Mouse (Mus musculus): Measurements from ENCODE around the gene Fbxl21. TPM values are rescaled to one million over a fixed set of nuclear protein-coding genes. Genes with fewer than 3 reads are reported as not detected.

Gene Fbxl21
- total RNA-seq, 2 experiments from 2014 or later: 1.0 to 1.1 TPM

GRCm38 (mm10) chr13:56529685-56530084 lies 7.4 kb downstream of the Fbxl21 start:
- intact Hi-C loops (cut with DNase I): no loop called here
- DNase-seq: no peak

GRCm38 (mm10) chr13:56534931-56535330 lies 12.7 kb downstream of the Fbxl21 start:
- no peak for DNase-seq
- intact Hi-C loops (cut with DNase I): no loop called here

- intact Hi-C loops (cut with DNase I): no loop called here
These were observed 13.3 kb downstream of the Fbxl21 start for GRCm38 (mm10) chr13:56535570-56535969.

GRCm38 (mm10) chr13:56537026-56537425 lies 14.8 kb downstream of the Fbxl21 start:
- intact Hi-C loops (cut with DNase I): no loop called here
- no peak for DNase-seq

More at GRCm38 (mm10) chr13:56535570-56535969, 13.3 kb downstream of the Fbxl21 start:
- no peak for DNase-seq

- intact Hi-C loops (cut with DNase I): no loop called here
- peak in 1 of 2 experiments; percentile 47 for DNase-seq
These were observed 17.6 kb downstream of the Fbxl21 start for GRCm38 (mm10) chr13:56539846-56540245.

GRCm38 (mm10) chr13:56543805-56544204 lies 21.5 kb downstream of the Fbxl21 start:
- intact Hi-C loops (cut with DNase I): no loop called here
- no peak for DNase-seq

- no peak for DNase-seq
- intact Hi-C loops (cut with DNase I): no loop called here
These were observed 22.7 kb downstream of the Fbxl21 start for GRCm38 (mm10) chr13:56544956-56545355.

GRCm38 (mm10) chr13:56548401-56548800 lies 26.1 kb downstream of the Fbxl21 start, which contains the start of gene Lect2:
Lect2 (minus strand) TSS chr13:56548502.
- intact Hi-C loops (cut with DNase I): no loop called here
- no peak for DNase-seq

- DNase-seq: peak; percentile 65 to 75
- intact Hi-C loops (cut with DNase I): no loop called here
These were observed 27.1 kb downstream of the Fbxl21 start for GRCm38 (mm10) chr13:56549364-56549763.

GRCm38 (mm10) chr13:56550574-56550973 lies 28.3 kb downstream of the Fbxl21 start:
- DNase-seq: peak; percentile 59 to 68
- intact Hi-C loops (cut with DNase I): loop anchor here (10.0 kb wide), 1 partner anchor 714 kb away; no protein-coding TSS in a partner anchor

- no peak for DNase-seq
- intact Hi-C loops (cut with DNase I): loop anchor here (10.0 kb wide), 1 partner anchor 713 kb away; no protein-coding TSS in a partner anchor
These were observed 29.4 kb downstream of the Fbxl21 start for GRCm38 (mm10) chr13:56551661-56552060.

- intact Hi-C loops (cut with DNase I): loop anchor here (2.0 to 10.0 kb wide), 3 partner anchors 79 to 711 kb away; no protein-coding TSS in a partner anchor
- DNase-seq: no peak
These were observed 31.7 kb downstream of the Fbxl21 start for GRCm38 (mm10) chr13:56553923-56554322.

- intact Hi-C loops (cut with DNase I): loop anchor here (2.0 to 10.0 kb wide), 3 partner anchors 80 to 710 kb away; no protein-coding TSS in a partner anchor
These were observed 32.1 kb downstream of the Fbxl21 start for GRCm38 (mm10) chr13:56554409-56554808.

GRCm38 (mm10) chr13:56555957-56556356 lies 33.7 kb downstream of the Fbxl21 start:
- intact Hi-C loops (cut with DNase I): loop anchor here (1.0 to 10.0 kb wide), 6 partner anchors 81 to 709 kb away; no protein-coding TSS in a partner anchor
- peak; percentile 57 to 69 for DNase-seq

More at GRCm38 (mm10) chr13:56554409-56554808, 32.1 kb downstream of the Fbxl21 start:
- no peak for DNase-seq

- intact Hi-C loops (cut with DNase I): loop anchor here (1.0 to 10.0 kb wide), 4 partner anchors 85 to 708 kb away; no protein-coding TSS in a partner anchor
- no peak for DNase-seq
These were observed 34.4 kb downstream of the Fbxl21 start for GRCm38 (mm10) chr13:56556701-56557100.

- DNase-seq: no peak
- intact Hi-C loops (cut with DNase I): loop anchor here (10.0 kb wide), 1 partner anchor 706 kb away; no protein-coding TSS in a partner anchor
These were observed 36.5 kb downstream of the Fbxl21 start for GRCm38 (mm10) chr13:56558811-56559210.

- no peak for DNase-seq
- intact Hi-C loops (cut with DNase I): loop anchor here (10.0 kb wide), 1 partner anchor 705 kb away; no protein-coding TSS in a partner anchor
These were observed 37.6 kb downstream of the Fbxl21 start for GRCm38 (mm10) chr13:56559841-56560370.

- intact Hi-C loops (cut with DNase I): no loop called here
- no peak for DNase-seq
These were observed 38.9 kb downstream of the Fbxl21 start for GRCm38 (mm10) chr13:56561129-56561528.

GRCm38 (mm10) chr13:56563075-56563474 lies 40.8 kb downstream of the Fbxl21 start:
- intact Hi-C loops (cut with DNase I): no loop called here
- peak; percentile 39 to 59 for DNase-seq

GRCm38 (mm10) chr13:56566336-56566735 lies 44.1 kb downstream of the Fbxl21 start:
- intact Hi-C loops (cut with DNase I): no loop called here
- peak in 1 of 2 experiments; percentile 43 for DNase-seq

- no peak for DNase-seq
- intact Hi-C loops (cut with DNase I): no loop called here
These were observed 49.4 kb downstream of the Fbxl21 start for GRCm38 (mm10) chr13:56571645-56572044.

GRCm38 (mm10) chr13:56575074-56575473 lies 52.8 kb downstream of the Fbxl21 start:
- intact Hi-C loops (cut with DNase I): loop anchor here (2.0 to 5.0 kb wide), 2 partner anchors 67 to 84 kb away; no protein-coding TSS in a partner anchor
- DNase-seq: no peak
